Mouse (Mus musculus) embryonic stem cell, embryonic (primary cell): ENCODE data around the gene Thumpd2.

Experiments used
- CTCF ChIA-PET, 4 experiments: fragments of 300-600 bp in 2 of 4; fragments of 350-600 bp in 2 of 4; sonication (Branson Sonifier 250); formaldehyde crosslinking; loops; one replicate each; lab custom pipeline; 2022; ENCODE audit warnings: inconsistent platforms in 2 of 4; lab: Charles Lee
- POLR2A ChIA-PET, 4 experiments: fragments of 300-600 bp in 2 of 4; fragments of 350-600 bp in 2 of 4; sonication (Branson Sonifier 250); formaldehyde crosslinking; loops; one replicate each; lab custom pipeline; 2022; ENCODE audit warnings: antibody characterized with exemption in 4 of 4, inconsistent platforms in 1 of 4; lab: Charles Lee

Gene Thumpd2

DNA sequence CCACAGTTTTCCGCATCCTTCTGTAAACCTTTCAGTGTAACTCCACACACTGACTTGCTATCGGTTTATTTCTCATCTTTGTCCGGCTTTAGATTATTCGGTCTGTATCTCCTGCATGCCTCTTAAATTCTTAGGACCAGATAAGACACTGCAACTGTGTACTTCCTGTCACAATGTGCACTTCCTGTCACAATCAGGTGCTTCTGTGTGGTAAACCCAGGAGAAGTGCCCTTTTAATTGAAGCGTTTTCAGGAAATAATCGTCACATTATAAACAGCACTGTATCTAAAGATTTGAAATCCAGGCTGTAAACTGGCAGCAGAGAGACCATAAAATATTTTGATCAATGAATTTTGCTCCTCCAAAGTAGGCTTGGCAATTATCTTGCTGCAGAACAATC is 19.8 kb downstream of the Thumpd2 start:
- POLR2A ChIA-PET, result interaction anchor here in 2 of 4 experiments (0.7 to 1.0 kb wide), 2 partner anchors 9 to 11 kb away, joined by 3 to 4 read pairs; no protein-coding TSS in a partner anchor
- CTCF ChIA-PET, result interaction anchor here in 3 of 4 experiments (0.6 to 1.3 kb wide), 5 partner anchors 11 to 428 kb away, joined by 3 to 5 read pairs (median 3); no protein-coding TSS in a partner anchor

DNA sequence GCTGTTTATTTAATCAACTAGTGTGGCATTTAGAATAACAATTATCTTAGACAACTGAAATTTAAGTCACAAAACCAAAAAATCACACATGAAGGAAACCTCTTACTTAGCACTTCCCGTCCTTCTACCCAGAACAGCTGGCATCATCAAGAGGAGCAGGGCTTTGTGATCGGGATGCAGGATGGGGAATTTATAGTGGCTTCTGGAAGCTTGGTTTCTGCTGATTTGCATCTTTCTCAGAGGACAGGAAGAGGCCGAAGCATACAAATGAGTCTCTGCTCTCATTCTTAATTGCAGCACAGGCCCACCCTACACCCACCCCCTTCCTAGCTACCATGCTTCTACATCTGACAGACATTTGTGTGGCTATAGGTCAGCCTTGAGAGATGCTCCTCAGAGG is 20.5 kb downstream of the Thumpd2 start:
- POLR2A ChIA-PET, result no interaction called here
- CTCF ChIA-PET, result interaction anchor here in 1 of 4 experiments (0.6 kb wide), 1 partner anchor 427 kb away, joined by 5 read pairs; no protein-coding TSS in a partner anchor

DNA sequence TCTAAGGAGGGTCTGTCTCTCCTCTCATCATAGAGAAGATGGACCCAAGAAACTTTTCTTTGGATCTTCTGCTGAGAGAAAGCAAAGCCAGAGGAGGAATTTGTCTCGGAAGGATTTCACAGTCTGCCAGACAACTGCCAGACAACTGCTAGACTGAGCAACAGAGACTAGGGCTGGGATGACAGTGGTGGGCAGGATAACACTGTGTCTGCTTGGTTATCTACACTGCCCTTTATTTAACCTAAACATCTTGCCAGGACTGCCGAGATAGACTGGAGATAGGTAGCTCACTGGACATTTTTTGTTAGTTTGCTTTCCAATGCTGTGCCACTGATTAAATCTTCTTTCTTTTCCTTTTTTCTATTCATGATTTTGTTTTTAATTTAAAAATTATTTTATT is 23.2 kb downstream of the Thumpd2 start:
- POLR2A ChIA-PET, result interaction anchor here in 2 of 4 experiments (0.6 kb wide), 2 partner anchors 23 to 406 kb away, joined by 3 read pairs; partner anchors contain the start of gene Thumpd2 (in 1 of the 2)
- CTCF ChIA-PET, result interaction anchor here in 1 of 4 experiments (0.6 kb wide), 2 partner anchors 349 to 1475 kb away, joined by 7 to 10 read pairs; no protein-coding TSS in a partner anchor

DNA sequence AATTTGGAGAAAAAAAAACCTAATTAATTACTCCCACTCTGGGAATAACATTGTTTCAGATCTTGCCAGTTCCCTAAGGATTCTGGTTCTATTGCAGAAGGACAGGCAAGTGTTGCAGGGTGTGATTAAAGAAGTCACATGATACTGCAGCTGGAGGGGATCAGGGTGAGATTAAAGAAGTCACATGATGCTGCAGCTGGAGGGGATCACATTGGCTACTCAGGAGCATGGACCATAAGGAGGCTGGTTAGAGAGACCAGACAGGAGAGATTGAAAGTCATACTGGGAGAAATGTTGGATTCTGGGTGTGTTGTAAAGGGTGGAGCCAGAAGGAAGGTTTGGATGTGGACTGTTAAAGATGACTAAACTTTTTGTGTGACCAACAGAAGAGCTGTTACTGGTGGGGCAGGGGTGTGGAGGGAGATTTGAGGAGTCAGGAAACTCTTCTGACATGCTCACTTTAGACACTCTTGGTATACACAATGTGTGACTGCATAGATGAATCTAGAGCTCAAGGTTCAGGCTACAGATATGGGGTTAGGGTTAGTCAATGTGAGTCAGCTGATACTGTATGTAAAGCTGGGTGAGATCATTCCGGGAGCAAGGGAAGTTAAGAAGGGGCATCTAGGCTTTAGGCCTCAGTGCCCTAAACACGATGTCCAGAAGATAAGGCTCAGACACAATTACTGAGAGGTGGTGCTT is 26.0 kb downstream of the Thumpd2 start:
- ChIA-PET POLR2A (no interaction called here), CTCF (no interaction called here)

DNA sequence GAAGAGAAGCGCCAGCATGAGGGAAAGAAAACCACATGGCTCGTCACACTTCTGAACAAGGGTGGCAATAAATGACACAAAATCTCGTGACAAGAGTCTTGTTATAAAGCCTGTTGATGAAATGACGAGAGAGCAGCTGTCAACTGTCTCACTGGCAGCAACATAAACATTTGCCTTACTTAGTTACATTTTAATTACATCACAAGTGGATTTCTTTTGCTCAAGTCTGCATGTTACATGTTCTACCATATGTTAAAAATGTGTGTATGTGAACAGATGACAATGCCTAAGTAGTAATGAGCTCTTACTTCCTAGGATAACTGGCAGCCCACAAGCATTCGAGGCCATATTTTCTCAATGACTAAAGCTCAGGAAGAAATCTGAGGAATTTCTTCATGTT is 29.5 kb downstream of the Thumpd2 start:
- ChIA-PET CTCF (interaction anchor here in 2 of 4 experiments (0.6 kb wide), 2 partner anchors 19 to 50 kb away, joined by 3 to 4 read pairs; no protein-coding TSS in a partner anchor), POLR2A (no interaction called here)

DNA sequence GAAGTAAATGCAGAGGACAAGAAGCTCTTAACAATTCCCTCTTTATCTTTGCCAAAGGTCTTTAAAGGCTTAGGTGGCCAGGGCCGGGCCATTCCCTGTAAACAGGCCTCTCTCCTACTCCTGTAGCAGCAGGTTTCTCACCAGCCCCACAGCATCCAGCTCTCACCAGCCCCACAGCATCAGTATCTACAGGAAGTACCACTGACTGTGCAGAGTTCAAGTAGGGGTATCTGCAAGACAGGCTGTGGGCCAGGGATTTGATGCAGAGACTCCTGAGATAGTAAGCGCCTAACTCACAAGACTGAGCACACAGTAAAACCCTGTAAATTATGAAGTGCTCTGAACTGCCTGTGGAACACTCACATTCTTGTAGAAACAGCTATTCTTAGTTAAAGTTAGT is 31.9 kb downstream of the Thumpd2 start:
- POLR2A ChIA-PET, result interaction anchor here in 1 of 4 experiments (0.7 kb wide), 1 partner anchor 31 kb away, joined by 4 read pairs; no protein-coding TSS in a partner anchor
- CTCF ChIA-PET, result no interaction called here

DNA sequence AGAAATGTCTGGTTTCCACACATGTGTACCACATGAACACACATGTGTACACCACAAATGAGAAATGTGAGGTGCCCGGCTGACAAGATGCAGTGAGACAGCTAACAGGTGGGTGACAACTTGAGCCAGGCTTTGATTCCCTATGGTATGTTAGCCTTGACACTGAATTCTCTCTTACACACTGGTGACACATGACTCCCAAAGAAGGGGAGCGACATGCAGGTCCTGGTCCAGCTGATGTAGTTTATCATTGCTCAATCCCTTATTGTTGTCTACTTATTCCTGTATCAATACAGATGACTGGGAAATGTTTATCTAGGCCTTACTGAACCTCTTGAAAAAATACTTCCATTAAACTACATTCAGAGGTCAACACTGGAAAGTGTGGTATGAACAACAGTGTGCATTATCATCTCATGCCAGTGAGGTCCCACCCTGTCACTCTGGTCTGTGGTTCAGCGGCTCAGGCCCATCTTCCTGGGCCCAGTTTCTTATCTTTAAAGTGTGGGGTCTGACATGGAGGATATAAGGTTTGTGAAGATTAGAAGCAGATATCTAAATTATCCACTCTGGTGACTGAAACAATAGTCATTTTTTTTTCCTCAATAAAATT is 32.9 kb downstream of the Thumpd2 start:
- ChIA-PET CTCF (no interaction called here), POLR2A (interaction anchor here in 1 of 4 experiments (0.7 kb wide), 1 partner anchor 32 kb away, joined by 4 read pairs; no protein-coding TSS in a partner anchor)

DNA sequence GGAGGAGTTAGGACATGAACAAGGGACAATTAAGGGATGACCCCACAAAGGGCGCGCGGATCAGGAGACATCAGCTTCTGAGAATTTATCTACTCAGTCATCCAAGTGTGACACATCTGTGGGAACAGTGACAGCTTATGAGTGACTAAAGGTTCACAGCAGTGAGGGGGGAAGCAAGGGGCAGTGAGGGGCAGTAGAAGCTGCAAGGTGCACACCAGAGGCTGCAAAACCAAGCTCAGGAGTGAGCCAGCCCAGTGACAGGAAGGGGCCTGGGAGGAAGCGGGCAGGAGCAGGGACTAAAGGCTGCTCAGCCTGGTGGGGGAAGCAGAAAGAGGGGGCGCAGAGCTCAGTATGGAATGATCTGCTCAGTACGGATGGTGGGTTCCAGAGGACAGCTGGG is 37.6 kb downstream of the Thumpd2 start:
- ChIA-PET POLR2A (interaction anchor here in 2 of 4 experiments (0.7 to 2.2 kb wide), 2 partner anchors 10 to 24 kb away, joined by 3 to 9 read pairs; no protein-coding TSS in a partner anchor), CTCF (interaction anchor here in 1 of 4 experiments (1.5 kb wide), 1 partner anchor 9 kb away, joined by 3 read pairs; no protein-coding TSS in a partner anchor)

DNA sequence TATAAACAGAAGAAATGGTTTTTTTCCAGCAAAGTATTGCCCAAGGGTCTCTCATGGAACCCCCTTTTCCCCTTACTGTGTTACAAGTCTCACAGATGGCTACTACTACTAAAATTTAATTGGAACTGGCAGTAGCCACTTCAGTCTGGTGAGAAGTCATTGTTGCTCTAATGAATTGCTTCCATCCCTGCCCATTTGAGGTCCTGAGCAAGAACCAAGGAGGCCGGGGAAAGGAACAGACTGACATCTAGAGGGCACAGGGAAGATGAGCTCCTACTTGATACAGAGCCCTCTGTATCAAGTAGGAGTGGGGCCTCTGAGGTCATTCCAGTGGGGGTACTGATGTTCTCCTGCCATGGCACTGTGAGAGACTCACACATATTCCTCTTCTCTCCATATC is 47.8 kb downstream of the Thumpd2 start:
- CTCF ChIA-PET, result interaction anchor here in 3 of 4 experiments (0.5 to 1.3 kb wide), 12 partner anchors 20 to 711 kb away, joined by 3 to 9 read pairs (median 3); partner anchors contain the start of gene Thumpd2 (in 1 of the 3)
- POLR2A ChIA-PET, result interaction anchor here in 2 of 4 experiments (1.1 to 2.7 kb wide), 3 partner anchors 9 to 440 kb away, joined by 3 to 9 read pairs (median 4); partner anchors contain the start of gene Cdkl4 (in 1 of the 2)

DNA sequence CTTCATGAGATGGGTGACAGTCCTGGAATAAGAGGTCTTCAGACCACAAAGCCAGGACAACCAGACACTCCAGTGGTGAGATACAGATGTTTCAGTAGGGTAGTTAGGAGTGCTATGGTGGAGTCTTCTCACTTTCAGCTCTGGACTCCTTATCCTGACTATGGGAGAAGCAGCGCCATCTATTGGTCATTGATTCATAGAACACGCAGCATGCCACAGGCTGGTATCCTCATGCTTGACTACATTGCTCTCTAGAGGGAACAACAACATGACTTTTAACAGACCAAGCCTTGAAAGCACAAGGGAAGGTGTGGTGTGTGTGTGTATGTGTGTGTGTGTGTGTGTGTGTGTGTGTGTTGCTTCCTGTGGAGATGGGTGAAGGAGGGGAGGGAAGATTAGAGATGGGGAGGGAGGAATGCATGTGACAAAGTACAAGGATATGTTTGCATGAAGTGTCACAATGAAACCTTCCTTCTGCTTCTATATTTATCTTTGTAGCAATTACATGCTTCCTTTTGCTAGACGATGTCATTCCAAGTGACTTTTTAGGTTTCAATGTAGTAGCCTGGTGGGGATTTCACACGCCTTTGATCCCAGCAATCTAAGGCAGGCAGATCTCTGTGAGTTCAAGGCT is 49.0 kb downstream of the Thumpd2 start:
- POLR2A ChIA-PET, result interaction anchor here in 1 of 4 experiments (2.7 kb wide), 1 partner anchor 11 kb away, joined by 9 read pairs; no protein-coding TSS in a partner anchor
- CTCF ChIA-PET, result interaction anchor here (0.6 to 2.0 kb wide), 13 partner anchors 11 to 684 kb away, joined by 3 to 7 read pairs (median 3); no protein-coding TSS in a partner anchor

DNA sequence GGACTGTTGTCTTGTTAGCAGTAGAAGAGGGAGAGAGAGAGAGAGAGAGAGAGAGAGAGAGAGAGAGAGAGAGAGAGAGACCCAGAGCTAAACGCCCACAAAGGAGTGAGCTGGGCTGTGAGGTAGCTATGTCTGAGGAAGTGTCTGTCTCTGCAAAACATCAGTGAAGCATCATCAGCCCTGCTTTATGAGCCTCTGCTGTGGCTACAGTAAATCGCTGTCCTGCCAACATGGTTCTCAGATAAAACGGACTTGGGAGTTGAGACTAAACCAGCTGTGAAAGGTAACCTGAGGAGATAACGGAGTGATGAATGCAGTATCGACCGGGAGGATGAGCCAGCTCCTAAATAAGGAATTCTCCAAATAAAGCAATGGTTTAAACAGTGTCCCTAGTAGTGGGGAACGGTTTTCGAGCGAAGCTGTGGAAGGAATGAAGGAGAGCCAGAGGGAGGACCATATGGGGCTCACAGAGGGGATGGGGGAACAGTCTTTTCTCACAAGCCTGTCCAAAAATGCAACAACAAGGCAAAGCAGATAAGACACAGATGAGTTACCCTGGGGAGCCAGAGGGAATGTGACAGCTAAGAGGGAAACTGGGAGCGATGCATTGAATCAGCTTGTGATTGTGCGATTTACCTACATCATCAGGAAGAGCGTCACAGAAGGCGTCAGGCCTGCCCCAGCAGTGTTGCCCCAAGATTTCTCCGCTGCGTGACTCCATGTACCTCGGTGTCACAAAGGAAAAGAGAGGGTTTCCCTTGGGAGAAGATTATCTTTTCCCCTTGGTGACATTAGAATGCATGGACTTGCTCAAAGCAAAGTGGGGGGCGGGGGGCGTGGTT is 53.8 kb downstream of the Thumpd2 start:
- CTCF ChIA-PET, result interaction anchor here in 3 of 4 experiments (0.6 to 1.0 kb wide), 5 partner anchors 9 to 409 kb away, joined by 3 to 8 read pairs (median 4); no protein-coding TSS in a partner anchor

DNA sequence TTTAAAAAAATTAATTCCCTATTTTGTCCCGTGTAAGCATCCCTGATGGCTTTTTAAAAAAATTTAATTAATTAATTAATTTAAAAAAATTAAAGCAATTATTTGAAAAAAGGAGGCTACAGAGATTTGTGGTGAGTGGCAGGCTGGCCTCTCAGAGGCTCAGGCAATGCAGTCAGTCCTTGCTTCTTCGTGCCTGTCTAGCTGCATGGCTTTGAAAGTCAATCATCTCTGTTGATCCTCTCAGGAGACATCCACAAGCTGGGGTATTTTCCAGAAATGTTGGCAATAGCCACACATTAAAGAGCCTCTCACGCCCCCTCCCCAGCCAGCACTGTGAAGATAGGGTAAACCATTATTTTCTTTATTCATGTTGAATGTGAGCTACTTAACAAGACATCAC is 54.7 kb downstream of the Thumpd2 start:
- ChIA-PET POLR2A (no interaction called here), CTCF (interaction anchor here in 1 of 4 experiments (1.0 kb wide), 1 partner anchor 184 kb away, joined by 4 read pairs; no protein-coding TSS in a partner anchor)

More for the DNA sequence above, 53.8 kb downstream of the Thumpd2 start:
- POLR2A ChIA-PET, result interaction anchor here in 1 of 4 experiments (0.6 kb wide), 1 partner anchor 58 kb away, joined by 5 read pairs; no protein-coding TSS in a partner anchor

DNA sequence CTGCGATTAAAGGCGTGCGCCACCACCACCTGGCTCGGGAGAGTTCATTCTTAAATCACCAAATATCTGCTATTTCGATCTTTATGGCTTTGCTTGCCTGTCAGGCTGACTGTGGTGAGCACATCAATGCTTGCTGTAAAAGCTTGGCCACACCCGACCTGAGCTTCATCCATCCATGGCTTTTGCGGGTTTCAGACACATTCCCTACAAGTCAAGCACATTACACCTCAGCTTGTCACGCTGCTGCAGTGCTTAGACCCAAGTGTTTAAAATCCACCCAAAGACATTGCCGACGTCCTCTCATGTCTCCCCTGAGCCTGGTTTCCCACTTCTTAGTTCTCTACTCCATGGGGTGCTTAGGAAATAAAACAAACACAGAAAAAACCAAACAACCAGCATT is 55.8 kb downstream of the Thumpd2 start:
- ChIA-PET CTCF (no interaction called here), POLR2A (no interaction called here)

DNA sequence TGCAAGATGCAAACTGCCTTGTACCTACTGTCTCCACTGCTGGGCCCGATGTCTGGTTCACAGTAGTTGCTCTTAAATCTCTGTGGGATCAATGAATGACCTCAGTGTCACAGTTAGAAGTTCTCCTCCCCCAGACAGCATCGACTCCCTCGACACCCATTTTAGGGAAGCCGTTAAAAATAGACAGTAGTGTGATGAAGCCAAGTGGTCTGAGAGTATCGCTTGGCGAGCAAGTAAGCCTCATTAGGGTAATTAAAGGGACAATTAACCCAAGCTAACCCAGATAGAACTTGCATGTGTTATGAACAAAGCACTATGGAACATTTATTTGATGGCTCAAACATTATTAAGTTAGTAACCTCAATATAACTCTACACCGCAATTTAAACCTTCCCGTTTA is 59.6 kb downstream of the Thumpd2 start:
- ChIA-PET POLR2A (no interaction called here), CTCF (no interaction called here)

DNA sequence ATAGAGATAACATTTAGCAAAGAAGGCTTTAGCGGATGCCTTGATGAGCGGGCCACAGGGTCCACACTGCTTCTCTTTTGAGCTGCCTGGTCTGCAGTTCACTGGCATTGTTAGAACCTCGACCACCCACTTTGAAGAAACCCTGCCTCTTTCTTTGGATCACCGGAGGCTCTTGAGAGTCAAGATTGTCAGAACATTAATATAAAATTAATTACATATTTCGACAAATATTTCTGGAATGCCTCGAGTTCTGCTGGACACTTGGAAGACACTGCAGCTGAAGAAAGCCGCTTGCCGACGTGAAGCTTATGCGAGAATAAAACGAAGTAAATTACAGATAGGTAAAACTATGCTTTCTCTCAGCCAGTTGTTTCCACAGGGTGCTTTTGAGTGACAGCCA is 60.4 kb downstream of the Thumpd2 start:
- ChIA-PET CTCF (interaction anchor here in 1 of 4 experiments (1.0 kb wide), 1 partner anchor 11 kb away, joined by 4 read pairs; no protein-coding TSS in a partner anchor), POLR2A (interaction anchor here in 1 of 4 experiments (1.5 kb wide), 1 partner anchor 14 kb away, joined by 3 read pairs; no protein-coding TSS in a partner anchor)

DNA sequence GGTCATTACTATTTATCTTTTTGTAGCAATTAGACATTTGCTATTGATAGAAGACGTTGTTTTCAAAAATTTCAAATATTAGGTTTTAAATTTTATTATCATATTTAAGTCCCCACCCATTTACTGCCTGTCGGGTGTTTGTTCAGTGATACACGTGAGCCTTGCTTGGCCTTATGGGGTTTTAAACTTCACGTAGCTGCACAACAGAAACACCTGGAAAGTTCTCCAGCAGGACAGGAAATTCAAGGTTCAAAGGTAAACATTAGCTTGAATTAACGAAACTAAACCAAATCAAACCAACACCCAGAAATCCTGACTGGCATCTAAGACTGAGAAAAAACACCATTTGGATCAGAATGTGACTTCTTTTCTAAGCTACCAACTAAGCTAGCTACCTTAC is 62.8 kb downstream of the Thumpd2 start:
- CTCF ChIA-PET, result interaction anchor here in 2 of 4 experiments (0.5 to 1.1 kb wide), 2 partner anchors 62 to 63 kb away, joined by 3 read pairs; partner anchors contain the start of gene Thumpd2 (in 1 of the 2)
- POLR2A ChIA-PET, result interaction anchor here in 3 of 4 experiments (0.5 to 1.4 kb wide), 5 partner anchors 9 to 425 kb away, joined by 3 to 5 read pairs (median 4); partner anchors contain the start of gene Thumpd2 (in 1 of the 3)

DNA sequence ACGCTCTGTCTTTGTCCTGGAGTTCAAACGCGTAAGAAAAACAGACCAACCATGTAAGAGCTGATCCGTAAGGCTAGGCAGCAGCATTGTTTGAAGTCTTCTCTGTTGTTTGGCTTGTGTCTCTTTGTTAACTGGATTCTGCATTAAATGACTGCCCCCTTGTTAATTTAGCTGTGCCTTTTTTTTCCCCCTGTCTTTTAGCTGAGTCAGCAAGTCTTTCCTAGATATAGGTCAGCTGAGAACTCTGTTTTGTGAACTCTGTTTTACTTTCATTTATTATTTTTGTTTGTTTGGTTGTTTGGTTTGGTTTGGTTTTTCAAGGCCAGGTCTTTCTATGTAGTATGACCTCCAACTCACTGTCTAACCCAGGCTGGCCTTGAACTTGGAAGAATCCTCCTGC is 63.2 kb downstream of the Thumpd2 start:
- ChIA-PET CTCF (interaction anchor here in 1 of 4 experiments (0.7 kb wide), 1 partner anchor 44 kb away, joined by 3 read pairs; no protein-coding TSS in a partner anchor), POLR2A (interaction anchor here in 1 of 4 experiments (0.6 to 1.4 kb wide), 2 partner anchors 8 to 508 kb away, joined by 3 to 5 read pairs; no protein-coding TSS in a partner anchor)
